ENCODE assay signal across 8 mouse cellular contexts in the genomic region with DNA sequence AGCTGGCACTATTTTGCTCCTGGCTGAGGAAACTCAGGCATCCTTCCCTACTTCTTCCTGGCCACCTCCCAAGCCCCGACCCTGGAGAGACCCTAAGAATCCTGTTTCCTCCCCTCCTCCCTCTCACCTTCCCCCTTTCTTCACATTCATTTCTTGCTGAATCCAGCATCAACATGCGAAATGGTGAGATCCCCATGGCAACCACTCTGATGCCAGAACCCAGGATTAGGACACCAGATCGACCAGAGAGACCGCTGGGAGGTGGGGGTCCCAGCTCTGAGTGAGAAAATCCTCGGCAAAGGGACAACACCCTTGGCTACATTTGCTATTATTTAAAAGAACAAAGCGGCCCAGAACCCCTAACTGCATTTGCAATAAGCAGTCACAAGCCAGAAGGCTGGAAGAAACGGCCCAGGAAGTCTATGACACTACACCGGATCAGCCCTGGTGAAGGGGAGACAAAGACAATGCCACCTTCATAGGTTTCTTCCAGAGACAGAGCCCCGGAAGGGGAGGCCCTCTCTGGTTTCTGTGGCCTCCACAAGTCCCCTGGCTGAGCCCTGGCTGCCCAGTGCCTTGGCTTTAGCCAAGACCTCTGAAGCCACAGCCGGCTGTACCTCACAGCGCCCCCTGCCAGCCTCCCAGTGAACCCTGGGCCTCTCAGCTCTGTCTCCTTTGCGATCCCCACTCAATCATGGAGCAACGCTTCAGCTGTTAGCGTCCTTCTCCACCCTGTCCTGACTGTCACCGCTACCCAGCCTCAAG.
DNase-seq lines count a peak whose midpoint lies in the region; ATAC-seq and TF ChIP-seq lines count a peak whose summit lies in the region.

No protein-coding gene starts in this region.

- TF ChIP-seq CTCF in hindbrain, postnatal 0 days (IDR thresholded peaks at IDR 0.05; ENCODE audit: low read depth) = peak; percentile 72
- peak; percentile 57 for TF ChIP-seq CTCF in stomach, postnatal 0 days (IDR thresholded peaks at IDR 0.05; ENCODE audit: low read depth)

- H3K36me3 ChIP-seq in hindbrain, postnatal 0 days (ENCODE audit: insufficient read depth, low read length) = no peaks in the 10 kb centered on the region
- H3K36me3 ChIP-seq in stomach, postnatal 0 days (ENCODE audit: control insufficient read depth, insufficient read depth, low read length) = no peaks in the 10 kb centered on the region

- DNase-seq in adrenal gland, adult 2 months = peak; percentile 6
- DNase-seq in adrenal gland, adult 8-10 months = no peak
- DNase-seq in layer of hippocampus, postnatal 14 days (ENCODE audit: low spot score in 2 of 2) = peak; percentile 29 to 46
- DNase-seq in layer of hippocampus, adult 8-10 months (ENCODE audit: low spot score in 2 of 2) = no peak
- peak; percentile 66 to 74 for DNase-seq in cerebellum, postnatal 14 days
- peak; percentile 60 for DNase-seq in hindbrain, postnatal 0 days (ENCODE audit: low spot score)
- no peak for DNase-seq in stomach, postnatal 0 days (ENCODE audit: low spot score)
- DNase-seq in urinary bladder, postnatal 36 days (ENCODE audit: low spot score in 2 of 2) = no peak

- H3K27me3 ChIP-seq in hindbrain, postnatal 0 days (ENCODE audit: insufficient read depth, low read length) = no peaks in the 10 kb centered on the region
- H3K27me3 ChIP-seq in stomach, postnatal 0 days (ENCODE audit: control insufficient read depth, insufficient read depth, low read length) = no peaks in the 10 kb centered on the region

- ATAC-seq in hindbrain, postnatal 0 days = peak; percentile 72
- ATAC-seq in stomach, postnatal 0 days (ENCODE audit: low FRiP score, low TSS enrichment) = no peak

- peaks cover 8% of the 10 kb centered on the region for H3K4me1 ChIP-seq in hindbrain, postnatal 0 days (ENCODE audit: insufficient read depth, low read length)
- no peaks in the 10 kb centered on the region for H3K4me1 ChIP-seq in stomach, postnatal 0 days (replicated peaks; ENCODE audit: control insufficient read depth, insufficient read depth)

- H3K27ac ChIP-seq in hindbrain, postnatal 0 days = peak overlapping the region; percentile 3; the same call in 1 of the 2 replicates
- H3K27ac ChIP-seq in stomach, postnatal 0 days (replicated peaks) = no peak overlapping the region

- TF ChIP-seq EP300 in stomach, postnatal 0 days (optimal IDR thresholded peaks at IDR 0.05) = no peak

- no peaks in the 10 kb centered on the region for H3K9me3 ChIP-seq in hindbrain, postnatal 0 days (ENCODE audit: low read length)
- H3K9me3 ChIP-seq in stomach, postnatal 0 days (ENCODE audit: control insufficient read depth, low read length) = no peaks in the 10 kb centered on the region

- 22% methylated on average over 15 of the region's 15 CpGs for WGBS in hindbrain, postnatal 0 days
- WGBS in stomach, postnatal 0 days = 44% methylated on average over 15 of the region's 15 CpGs

- no peak overlapping the region for H3K4me2 ChIP-seq in hindbrain, postnatal 0 days (ENCODE audit: low read depth, low read length)
- no peak overlapping the region for H3K4me2 ChIP-seq in stomach, postnatal 0 days (replicated peaks; ENCODE audit: low read depth)

- H3K9ac ChIP-seq in hindbrain, postnatal 0 days (replicated peaks; ENCODE audit: low read length) = no peak overlapping the region
- no peak overlapping the region for H3K9ac ChIP-seq in stomach, postnatal 0 days (ENCODE audit: low read length)

- H3K4me3 ChIP-seq in hindbrain, postnatal 0 days (ENCODE audit: low read length) = no peak overlapping the region
- no peak overlapping the region for H3K4me3 ChIP-seq in stomach, postnatal 0 days (ENCODE audit: low read depth, low read length)

Comparison
In these comparisons a context has a peak if more than half of its experiments do, and no peak if none do; other contexts are left out.
1. DNase-seq: peak in adrenal gland, adult 2 months (single experiment), layer of hippocampus, postnatal 14 days (2 of 2), cerebellum, postnatal 14 days (2 of 2) and hindbrain, postnatal 0 days (single experiment); none in adrenal gland, adult 8-10 months (single experiment), layer of hippocampus, adult 8-10 months (0 of 2), stomach, postnatal 0 days (single experiment) and urinary bladder, postnatal 36 days (0 of 2).